Mouse (Mus musculus): ENCODE measurements around the gene Olfr960.

Gene Olfr960

DNA sequence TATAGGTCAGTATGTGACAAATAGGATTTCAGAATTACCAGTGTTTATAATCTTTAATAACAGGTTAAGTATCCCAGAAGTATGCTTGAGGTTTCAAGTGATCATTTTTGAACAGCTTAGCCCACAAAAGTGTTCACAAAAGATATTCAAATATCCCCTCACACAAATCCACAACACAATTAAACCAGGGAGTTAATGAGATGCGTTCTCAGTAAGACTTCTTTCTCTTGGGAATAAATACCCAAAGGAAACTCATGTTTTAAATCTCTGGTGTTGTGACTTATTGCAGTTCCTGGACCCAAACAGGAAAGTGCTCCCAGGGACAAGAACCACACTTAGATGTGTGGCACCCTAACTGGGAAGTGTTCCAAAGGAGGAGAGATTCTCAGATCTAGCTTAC is at the start of gene Olfr960:
Olfr960 (plus strand) TSS at position 301 of the 400 bp plus-strand sequence.
- no peak for DNase-seq

DNA sequence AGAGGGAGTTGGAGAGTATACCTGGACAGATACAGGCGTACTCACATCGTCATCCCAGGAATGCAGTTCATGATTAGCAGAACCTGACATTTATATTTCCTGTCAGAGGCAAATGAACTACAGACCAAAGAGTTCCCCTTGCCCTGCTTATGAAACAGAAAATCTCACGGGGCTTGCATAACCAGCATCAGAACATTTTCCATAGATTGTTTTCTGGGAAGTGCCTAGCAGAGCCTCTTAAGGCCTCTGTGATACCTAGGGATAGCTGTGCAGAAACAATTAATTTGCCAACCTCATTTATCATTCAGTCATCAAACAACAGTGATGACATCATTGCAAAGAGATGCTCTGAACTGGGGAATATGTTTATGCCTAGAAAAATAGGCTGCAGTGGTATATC is 45.7 kb upstream of the Olfr960 start, which contains the start of gene Olfr959:
Olfr959 (minus strand) TSS at position 101 of the 400 bp plus-strand sequence.
- DNase-seq: no peak

GRCm38 (mm10) chr9:39577050-39577449 is 44.1 kb upstream of the Olfr960 start:
- no peak for DNase-seq

GRCm38 (mm10) chr9:39602536-39603332 is 18.4 kb upstream of the Olfr960 start:
- DNase-seq: no peak

- no peak for DNase-seq
Observed at GRCm38 (mm10) chr9:39603333-39603845, 17.8 kb upstream of the Olfr960 start.

DNA sequence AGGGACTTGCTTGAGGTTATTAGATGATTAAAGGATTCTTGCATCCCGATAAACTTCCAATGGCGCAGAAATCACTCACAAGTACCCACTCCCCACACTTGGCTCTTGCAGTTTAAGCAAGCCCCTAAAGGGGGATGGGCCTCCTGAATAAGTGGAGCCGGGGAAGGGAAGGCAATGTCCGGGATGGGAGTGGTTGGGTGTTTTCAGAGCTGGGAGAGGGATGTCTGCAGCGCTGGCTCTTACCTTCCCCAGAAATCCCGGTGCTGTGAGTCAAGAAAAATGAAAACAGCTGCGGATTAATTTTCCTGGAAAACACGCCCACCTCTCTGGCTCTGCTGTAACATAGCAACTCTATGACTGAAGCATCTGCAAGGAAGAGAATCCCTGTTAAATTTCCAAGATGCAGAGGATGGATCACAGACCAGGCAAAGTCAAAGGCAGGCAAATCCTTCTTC is 17.1 kb upstream of the Olfr960 start, which contains the start of gene AW551984:
AW551984 (minus strand) TSS at position 405 of the 455 bp plus-strand sequence.
- DNase-seq: no peak

DNA sequence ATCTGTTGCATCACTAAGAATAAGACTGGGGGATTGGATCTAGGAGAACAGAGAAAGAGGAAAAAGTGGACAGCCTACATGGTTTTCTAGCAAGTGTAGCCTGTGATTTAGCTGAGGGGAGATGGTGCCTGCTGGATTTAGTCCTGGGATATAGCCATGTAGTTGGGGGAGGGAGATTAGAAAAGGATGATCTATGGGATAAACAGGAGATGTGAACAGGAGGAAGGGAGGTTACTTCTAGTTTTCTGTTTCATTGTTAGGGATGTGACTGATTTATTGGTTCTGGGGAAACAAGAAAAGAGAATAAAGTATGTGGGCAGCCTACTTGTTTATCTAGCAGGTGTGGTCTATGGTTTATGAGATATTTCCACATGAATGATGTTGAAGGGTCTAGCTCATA is 12.7 kb upstream of the Olfr960 start:
- DNase-seq: no peak

- no peak for DNase-seq
Observed at GRCm38 (mm10) chr9:39610355-39610754, 10.8 kb upstream of the Olfr960 start, which contains the start of gene Olfr148. TSS of gene Olfr148 (plus strand) at chr9:39610655.

DNA sequence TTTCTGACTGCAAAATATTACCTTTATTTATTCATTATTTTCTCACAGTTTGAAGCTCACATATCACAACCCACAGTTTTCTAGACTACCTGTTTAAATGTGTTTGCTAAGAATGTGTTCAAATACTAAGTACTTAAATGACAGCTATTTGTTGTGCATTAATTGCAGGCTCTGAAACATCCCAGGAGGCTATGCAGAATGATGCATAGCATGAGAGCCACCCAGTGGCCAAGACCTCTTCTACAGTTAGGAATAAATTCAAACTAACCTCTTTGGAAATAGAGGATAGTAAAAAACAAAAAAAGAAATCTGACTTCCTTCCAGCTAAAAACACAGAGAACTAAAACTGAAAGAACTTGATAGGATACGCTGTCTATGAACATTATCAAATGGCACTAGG is 9.2 kb upstream of the Olfr960 start:
- DNase-seq: no peak

DNA sequence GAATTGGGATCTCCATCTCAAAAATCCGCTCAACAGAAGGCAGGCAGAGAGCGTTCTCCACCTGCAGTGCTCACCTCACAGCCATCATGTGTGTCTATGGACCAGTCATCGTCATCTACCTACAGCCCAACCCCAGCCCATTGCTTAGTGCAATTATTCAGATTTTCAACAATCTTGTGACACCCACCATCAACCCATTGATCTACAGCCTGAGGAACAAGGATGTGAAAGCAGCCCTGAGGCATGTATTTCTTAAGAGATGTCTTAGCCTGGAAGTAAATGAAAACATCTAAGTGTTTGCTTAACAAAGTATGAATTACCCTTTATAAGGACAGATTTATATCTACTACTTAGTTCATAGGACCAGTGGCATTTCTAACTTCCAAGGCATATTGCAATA is 2.6 kb downstream of the Olfr960 start:
- DNase-seq: no peak

DNA sequence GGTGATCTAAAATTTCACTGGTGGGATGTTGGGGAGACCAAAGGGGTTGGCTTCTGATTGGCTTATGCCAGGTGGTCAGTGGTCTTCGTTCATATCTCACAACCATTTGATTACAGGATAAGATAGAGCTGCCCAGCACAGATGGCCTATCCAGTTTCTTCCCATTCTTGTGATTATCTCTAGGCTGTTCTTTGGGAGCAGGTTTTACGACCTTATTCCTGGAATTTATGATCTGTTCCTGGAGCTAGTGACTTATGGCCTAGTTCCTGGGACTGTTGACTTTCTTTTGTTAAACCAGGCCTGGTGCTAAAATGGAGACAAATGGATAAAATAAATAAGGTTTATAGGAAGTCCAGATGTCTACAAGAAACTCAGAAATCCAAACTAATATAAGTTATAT is 3.5 kb downstream of the Olfr960 start:
- DNase-seq: no peak

- no peak for DNase-seq
Observed at GRCm38 (mm10) chr9:39629069-39629468, 7.9 kb downstream of the Olfr960 start.

DNA sequence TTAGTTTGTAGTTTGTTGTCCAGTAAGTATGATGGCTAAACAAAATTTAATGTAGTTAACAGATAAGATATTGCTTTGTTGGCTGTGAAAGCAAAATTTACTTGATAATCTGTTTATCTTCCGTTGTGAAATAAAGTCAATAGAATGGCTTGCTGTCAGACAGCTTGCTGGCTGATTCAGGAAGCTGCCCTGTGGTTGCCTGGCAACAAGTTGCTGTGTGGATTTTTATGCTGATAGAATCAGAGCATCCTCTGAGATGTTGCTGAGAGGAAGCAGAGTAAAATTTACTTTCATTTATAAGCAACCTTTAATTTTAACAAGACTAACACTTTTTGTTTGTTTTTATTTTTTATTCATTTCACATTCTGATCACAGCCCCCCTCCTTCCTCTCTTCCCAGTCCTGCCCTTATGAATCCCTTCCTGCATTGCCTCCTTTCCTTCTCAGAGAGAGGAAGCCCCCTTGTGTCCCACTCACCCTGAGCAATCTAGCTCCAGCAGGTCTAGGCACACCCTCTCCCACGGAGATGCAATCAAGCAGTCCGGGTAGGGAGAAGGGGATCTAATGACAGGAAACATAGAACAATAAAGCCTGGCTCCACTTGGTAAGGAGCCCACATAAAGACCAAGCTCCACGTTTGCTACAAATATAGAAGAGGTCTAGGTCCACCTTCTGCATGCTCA is 12.9 kb downstream of the Olfr960 start:
- no peak for DNase-seq

DNA sequence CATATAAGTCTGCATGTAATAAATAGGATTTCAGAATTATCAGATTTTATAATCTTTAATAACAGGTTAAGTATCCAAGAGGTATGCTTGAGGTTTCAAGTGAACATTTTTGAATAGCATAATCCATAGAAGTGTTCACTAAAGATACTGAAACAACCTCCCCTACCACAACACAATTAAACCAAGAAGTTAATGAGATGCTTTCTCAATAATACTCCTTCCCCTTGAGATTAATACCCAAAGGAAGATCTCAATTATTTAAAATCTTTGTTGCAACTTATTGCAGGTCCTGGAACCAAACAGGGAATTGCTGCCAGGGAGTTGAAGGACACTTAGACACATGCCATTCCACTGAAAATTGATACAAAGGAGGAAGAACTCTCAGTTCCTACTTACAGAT is 23.6 kb downstream of the Olfr960 start, which contains the start of gene Olfr961:
Olfr961 (plus strand) TSS at position 301 of the 400 bp plus-strand sequence.
- DNase-seq: no peak

GRCm38 (mm10) chr9:39647382-39647781 is 26.2 kb downstream of the Olfr960 start:
- DNase-seq: no peak

DNA sequence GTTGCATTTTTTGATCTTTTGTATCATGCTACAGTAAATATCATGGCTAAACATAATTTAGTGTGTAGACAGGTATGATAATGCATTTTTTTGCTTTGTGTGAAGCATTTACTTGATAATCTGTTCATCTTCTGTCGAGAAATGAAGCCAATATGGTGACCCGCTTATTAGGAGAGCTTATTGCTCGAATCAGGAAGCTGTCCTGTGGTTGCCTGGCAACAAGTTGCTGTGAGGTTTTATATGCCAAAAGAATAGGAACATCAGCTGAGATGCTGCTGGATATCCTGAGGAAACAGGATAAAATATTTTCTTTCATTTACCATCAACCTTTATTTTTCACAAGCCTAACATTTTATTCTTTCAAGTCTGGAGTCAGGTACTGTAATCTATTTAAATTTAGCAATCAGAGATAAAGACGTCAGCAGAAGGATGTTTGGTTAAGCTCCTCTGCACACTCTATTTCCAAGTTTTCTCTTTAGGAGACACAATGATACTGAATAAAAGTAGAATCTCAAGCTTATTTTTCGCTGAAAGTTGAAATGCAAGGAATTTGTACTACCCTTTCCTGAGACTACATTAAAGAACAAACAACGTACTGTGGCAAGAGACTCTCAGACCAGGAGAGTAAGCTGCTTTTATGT is 33.7 kb downstream of the Olfr960 start:
- no peak for DNase-seq

GRCm38 (mm10) chr9:39666905-39667304 is 45.7 kb downstream of the Olfr960 start, which contains the start of gene Olfr963:
TSS of gene Olfr963 (plus strand) at chr9:39667205.
- no peak for DNase-seq

GRCm38 (mm10) chr9:39669723-39670122 is 48.5 kb downstream of the Olfr960 start:
- DNase-seq: no peak
